Mouse (Mus musculus) bone marrow macrophage, adult 2 months (primary cell): ENCODE measurements around the gene Tpp2.

Source experiments
- CTCF ChIP-seq: IDR thresholded peaks from 2 replicates; pipeline ENCODE4 v1.5.1; 2012; ENCODE audit warnings: low read depth, mild to moderate bottlenecking, low read length, moderate library complexity
- POLR2A ChIP-seq: IDR thresholded peaks from 2 replicates; pipeline ENCODE4 v1.6.1; 2012; ENCODE audit warnings: mild to moderate bottlenecking, low read depth, low read length, borderline replicate concordance

DNA sequence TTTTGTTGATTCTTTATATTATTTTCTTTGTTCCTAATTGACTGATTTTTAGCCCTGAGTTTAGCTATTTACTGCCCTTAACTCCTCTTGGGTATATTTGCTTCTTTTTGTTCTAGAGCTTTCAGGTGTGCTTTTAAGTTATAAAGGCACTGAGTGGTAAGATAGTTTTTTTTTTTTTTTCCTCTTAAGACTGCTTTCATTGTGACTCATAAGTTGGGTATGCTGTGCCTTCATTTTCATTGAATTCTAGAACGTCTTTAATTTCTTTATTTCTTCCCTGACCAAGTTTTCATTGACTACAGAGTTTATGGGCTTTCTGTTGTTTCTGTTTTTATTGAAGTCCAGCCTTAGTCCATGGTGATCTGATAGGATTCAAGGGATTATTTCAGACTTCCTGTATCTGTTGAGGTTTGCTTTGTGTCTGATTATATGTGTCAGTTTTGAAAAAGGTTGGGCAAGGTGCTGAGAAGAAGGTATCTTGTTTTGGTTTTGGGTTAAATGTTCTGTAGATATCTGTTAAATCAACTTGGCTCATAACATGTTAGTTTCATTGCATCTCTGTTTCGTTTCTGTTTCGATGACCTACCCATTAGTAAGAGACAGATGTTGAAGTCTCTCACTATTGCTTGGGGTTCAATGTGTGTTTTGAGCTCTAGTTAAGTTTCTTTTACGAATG, 63.6 kb downstream of the Tpp2 start:
- TF ChIP-seq CTCF (no peak), POLR2A (no peak)
